Mouse (Mus musculus): ENCODE data around the gene Zic2.
"Not testable (repeated sequence)": the region's sequence is repeated elsewhere in the genome, so short reads cannot be mapped to it uniquely, and the experiment has no call there.

The Zic2 gene

DNA sequence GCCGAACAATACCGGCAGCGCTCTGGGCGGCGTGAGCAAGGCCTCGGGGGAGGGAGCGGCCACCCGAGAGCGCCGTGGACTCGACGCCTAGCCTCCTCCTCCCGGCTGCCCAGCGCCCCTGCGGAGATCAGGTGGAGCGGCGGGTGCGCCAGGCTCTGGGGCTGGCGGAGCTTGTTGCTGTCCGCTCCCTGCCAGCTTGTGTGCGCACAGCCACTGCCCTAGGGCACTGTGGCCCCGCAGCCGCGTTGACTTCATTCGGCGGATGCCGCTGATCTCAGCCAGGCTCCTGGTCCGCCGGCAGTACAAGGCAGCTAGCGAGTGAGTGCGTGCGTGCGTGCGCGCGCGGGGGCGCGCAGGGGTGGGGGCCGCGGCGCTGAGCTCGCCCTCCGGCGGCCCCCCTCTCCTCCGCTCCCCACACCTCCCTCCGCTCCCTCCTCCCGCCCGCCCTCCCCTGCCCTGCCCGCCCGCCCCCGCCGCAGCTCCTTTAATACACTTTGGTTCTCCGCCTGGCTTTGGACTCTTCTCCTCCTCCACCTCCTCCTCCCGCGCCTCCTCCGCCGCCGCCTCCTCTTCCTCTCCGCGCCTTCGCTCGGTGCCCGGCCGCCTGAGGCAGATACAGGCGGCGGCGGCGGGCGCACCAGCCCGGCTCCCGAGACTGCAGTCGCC is at the start of gene Zic2:
TSS of gene Zic2 (plus strand) at position 545 of the 666 bp plus-strand sequence.
- peak; percentile 50 to 67 for DNase-seq (ENCODE audit: low spot score in 2 of 2)

DNA sequence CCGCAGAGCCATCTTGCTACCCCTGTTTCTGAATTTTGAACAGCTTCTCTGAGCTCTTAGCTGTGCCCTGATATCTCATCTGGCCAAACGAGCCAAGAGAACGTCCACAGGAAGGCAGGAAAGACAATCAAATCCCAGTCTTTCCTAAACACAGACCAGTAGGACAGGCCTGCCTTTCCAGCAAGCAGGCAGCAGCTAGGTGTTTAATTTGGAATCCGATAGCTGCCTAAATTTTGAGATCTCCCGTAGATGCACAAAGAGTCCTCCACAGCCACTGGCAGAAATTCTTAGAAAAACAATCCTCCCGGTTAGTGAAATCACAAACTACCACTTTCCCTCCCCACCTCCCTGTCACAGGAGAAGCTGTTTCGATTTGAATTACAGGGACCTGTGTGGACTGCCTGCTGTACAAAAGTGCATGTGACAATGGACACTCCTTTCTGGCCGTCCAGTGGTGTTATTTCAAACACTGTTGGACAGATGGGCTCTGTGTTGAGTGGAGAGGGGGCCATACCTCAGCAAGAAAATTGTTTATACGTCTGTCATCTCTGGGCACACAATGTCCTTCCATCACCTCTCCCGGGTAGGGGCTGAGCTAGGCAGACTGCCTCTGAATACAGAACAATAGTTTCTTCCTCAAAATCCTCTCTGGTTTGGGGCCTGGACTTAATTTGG is 48.6 kb upstream of the Zic2 start:
- DNase-seq (ENCODE audit: low spot score in 2 of 2), result no peak

DNA sequence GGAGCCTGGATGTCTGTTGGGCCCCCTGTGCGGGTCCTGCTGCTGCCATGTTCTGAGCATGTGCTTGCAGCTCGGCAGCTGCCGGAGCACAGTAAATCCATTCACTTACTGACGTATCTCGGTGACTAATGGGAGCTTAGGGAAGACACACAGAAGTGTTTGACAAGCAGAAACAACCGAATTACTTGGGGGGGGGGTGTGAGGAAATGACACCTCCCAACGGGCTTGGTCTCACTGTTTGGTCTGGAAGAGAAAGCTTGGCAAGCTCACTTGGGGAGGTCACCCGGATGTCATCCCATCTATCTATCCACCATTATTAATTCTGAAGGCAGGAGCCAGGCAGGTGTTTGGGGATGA is 48.1 kb upstream of the Zic2 start:
- DNase-seq (ENCODE audit: low spot score in 2 of 2), result no peak

DNA sequence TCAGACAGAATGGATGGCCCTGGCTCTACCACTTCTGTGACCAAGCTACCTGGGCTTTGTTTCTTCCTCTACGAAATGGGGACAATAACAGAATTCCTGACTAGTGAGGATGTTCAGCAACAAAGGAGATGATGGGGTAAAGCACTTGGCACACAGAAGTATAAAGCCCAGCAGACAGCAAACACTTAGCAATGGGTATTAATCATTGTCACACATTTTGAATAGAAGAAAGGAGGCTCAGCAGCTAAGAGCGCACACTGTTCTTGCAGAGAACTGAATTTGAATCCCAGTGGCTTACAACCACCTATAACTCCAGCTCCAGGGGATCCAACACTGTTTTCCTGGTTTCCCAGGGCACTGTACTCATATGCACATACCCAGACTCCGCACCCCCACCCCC is 47.6 kb upstream of the Zic2 start:
- no peak for DNase-seq (ENCODE audit: low spot score in 2 of 2)

DNA sequence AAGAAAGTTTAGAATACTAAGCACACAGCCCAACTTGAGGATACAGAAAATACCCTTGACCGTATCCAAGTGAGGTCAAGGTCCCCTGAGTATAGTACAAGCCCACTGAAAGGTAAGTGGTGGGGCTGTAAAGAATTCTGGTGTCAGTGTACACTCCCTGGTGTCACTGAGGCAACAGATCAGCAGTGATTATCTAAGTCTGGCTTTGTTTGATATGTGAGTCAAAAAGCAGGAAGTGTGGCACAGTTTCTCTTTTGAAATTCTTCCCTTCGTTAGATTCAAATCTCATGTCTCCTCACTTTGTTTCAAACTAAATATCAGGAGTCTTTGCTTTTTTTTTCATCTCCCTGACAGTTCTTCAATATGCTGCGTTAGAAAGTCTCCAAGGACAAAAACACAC is 42.7 kb upstream of the Zic2 start:
- no peak for DNase-seq (ENCODE audit: low spot score in 2 of 2)

DNA sequence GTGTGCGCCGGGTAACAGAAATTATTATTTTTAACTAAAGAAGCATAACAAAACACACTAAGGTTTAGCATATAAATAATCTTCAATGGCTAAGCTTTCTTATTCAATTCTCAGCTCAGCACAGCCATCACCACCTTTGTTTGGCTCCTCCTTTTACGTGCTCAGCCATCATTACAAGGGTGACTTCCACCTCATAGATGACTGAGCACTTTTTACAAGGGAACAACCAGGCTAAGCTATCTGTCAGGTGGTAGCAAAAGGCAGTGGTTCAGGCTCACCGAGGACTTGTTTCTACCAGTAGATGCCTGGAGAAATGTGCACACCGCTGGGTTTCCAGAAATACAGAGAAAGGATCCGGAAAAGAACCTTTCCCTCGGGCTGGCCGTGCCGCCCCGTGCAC is 41.2 kb upstream of the Zic2 start:
- no peak for DNase-seq (ENCODE audit: low spot score in 2 of 2)

DNA sequence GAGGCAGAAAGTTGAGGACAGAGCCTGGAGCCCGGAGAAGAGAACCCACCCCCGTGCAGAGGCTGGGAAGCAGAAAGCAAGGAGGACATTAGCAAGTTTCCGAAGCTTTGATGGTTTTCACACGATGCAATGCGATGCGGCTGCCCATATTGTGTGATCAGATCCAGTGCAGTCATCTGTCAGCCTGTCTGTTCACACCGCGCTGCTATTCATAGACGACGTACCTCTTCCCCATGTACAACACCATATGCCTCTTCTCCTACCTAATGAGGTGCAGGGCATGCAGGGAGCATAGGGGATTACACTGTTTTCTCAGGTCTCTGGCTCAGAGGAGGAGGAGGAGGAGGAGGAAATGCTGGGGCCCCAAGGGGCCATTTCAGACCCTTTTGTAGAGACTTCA is 38.4 kb upstream of the Zic2 start:
- no peak for DNase-seq (ENCODE audit: low spot score in 2 of 2)

DNA sequence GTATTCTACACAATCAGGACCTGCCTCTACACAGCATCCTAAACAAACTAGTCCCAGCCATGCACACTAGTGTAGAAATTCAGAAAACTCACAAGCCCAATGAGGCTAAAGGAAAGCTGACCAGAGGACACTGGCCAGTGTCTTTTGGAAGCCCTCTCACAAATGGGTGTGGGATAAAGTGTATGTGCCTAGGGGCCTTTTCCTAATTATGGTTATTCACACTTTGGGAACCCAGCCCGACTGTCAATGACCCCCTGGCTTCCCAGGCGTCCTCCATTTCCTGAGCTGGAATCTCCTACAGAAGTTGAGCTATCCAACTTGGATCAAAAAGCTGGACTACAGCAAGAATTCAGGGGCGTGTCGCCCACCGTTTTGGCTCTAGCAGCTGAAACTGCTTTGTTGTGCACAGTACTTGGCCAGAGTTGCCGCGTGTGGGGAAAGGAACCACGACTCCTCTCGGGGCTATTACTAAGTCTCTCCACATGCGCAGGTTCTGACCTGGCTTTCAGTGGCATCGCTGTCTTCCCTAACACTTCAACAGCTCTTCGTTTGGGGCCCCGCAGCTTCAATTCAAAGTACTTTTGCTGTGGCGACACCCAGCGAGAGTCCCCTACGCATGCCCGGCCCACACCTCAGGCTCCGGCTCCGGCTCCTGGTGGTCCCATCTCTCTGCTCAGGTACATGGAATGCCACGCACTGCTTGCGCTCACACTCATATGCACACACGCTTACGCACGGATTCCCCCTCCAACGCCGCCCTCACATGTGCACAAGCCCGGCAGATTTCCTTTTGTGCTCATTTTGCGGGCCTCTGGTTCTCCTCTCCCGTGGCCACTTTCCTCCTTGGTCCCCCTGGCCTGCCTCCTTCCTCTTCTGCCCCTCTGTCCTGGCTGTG is 25.4 kb upstream of the Zic2 start:
- DNase-seq (ENCODE audit: low spot score in 2 of 2), result no peak

DNA sequence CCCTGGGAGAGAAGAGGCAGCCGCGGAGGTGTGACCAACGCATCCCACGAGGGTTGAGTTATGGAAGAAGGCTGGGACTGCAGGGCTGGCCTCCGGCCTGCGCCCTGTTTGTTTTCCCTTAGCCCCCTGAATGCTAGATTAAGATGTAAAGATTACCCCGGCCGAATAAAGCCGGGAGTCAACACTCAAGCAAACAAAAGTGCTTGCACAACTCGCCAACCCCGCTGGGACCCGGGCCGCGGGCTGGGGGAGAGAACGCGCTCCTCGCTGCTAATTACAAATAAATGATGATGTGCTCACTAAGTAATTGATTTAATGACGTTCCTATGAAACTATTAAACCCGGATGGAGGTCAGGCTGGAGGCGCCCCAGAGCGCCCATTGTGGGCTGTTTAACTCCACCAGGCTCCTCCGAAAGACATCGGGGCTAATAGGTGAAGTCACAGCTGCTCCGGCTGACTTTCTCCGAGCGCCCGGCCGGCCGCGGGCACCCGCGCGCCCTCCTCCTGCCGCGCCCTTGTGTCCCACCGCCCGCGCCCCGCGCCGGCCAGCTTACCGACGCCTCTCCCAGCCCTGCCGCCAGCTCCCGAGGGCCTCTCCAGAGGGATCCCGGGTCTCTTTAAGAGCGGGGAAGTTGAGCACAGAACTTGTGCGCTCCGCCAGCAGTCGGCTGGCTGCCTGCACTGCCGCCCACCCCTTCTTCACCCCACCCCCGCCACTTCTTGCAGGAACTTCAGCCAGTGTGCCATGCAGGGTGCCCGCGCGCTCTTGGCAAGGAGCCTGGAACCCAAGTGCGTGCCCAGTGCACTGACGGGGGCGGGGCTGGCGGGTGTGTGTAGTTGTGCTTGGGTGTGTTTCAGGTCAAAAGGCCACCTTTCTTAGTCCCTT is 24.5 kb upstream of the Zic2 start, which contains the start of gene Gm5089:
TSS of gene Gm5089 (minus strand) at position 620 of the 887 bp plus-strand sequence.
- DNase-seq (ENCODE audit: low spot score in 2 of 2), result no peak

DNA sequence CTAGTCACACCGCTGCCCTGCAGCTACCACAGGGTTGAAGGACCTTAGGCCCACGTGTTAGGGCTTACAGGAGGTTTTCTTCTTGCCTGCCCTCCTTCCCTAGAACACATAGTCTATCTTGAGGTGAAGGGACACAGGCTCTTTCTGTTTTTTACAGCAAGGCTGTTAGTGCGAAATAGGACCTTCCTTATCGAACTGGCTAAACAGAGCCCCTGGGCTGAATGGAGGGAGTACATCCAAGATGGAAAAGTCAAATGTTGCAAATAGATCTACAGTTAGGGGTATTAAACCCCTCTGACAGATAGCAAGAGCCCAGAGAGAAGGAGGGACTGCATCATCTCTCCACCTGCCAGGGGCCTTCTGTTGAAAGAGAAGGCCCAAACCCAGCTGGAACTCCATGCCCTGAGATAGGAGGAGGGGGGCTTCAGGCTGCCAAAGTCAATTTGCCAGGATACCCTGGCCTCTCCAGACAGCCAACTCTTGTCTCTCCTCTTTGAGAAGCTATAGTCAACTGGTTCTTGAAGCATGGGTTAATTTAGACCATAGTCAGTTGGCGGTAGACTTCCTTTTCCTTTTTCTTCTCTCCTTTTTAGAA is 23.6 kb upstream of the Zic2 start:
- no peak for DNase-seq (ENCODE audit: low spot score in 2 of 2)

DNA sequence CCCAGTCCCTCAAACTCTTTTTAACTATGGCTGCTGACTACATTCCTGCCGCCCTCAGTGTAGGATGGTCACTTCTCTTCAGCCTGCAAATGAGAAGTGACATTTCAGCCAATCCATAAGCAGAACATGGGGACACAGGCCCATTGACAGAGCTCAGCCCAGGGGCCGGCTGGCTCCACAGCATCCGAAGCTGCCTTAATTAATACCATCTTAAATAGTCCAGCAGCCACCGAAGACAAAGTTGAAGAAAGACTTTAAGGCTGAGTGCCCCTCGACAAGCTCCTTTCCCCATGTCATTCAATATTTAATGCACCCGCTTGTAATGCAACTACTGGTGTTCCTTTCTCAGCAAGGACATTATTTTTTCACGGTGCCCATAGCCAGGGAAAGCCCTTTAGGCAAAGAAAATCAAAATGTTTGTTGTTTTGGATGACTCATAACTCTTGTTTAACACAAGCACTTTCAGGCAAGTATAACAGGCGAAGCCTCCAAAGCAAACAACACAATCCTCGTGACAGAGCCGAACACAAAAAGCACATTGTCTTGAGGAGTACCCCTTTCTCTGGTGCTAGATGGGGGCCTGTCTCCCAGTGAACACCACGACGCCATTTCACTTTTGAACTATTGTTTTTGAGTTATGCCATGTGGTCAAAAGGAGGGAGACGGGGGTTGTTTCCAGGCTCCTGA is 22.4 kb upstream of the Zic2 start:
- no peak for DNase-seq (ENCODE audit: low spot score in 2 of 2)

DNA sequence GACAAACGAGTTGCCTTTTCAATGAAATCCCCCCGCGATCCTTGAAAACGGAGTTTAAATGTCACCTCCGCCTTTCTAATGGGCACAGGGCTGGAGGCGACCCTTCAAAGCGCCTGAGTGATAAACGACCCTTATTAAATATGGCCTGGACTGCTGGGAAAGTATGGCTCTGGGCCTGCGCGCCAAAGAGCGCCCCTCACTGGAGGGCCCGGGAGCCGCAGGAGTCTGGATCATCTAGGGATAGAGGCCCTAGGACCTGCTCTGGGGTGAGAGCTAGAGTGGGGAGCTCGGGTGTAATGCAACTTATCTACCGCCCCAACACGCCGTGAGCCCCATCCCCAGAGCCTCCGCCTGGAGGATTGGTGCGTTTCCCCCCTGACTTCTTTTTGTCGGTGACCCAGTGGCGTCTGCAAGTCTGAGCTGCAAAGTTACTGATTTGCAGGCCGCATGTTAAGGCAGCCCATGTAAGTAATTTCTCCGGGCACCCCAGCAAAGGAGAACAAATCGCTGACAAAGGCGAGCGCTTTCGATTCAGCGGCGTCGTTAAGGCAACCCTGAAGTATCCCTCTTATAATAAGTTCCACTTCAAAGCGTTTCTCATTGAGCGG is 21.7 kb upstream of the Zic2 start:
- peak in 1 of 2 experiments; percentile 34 for DNase-seq (ENCODE audit: low spot score in 2 of 2)

DNA sequence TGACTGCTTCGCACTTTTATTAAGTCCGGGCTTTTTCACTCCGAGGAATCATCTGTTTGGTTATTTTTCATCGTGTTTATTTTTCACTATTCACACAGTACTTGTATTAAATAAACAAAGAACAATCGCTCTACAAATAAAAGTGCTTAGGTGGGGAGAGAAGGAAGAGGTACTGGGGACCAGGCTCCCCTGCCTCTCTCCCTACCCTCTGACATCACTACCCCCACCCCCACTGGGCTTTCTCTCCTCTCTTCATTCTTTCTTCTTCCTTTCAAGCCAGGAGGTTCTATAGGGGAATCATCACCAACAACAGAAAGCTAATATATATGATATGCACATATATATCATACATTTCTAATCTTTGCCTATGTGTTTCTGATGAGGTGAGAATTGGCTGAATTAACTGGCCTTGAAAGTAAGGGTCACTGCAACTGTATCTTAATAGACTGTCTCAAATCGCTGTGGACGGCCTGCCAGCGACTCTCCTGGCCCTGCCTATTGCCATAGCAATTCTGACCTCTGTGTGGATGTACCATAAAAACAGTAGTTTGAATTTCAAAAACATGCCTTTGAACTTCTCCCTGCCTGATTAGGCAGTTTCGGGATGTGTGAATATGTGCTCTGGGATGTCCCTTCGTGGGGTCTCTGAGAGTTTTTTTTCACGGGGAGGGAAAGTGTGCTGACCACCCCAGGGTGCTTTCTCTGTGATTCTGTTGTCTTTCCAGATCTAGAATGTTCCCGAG is 21.1 kb upstream of the Zic2 start:
- DNase-seq (ENCODE audit: low spot score in 2 of 2), result no peak

DNA sequence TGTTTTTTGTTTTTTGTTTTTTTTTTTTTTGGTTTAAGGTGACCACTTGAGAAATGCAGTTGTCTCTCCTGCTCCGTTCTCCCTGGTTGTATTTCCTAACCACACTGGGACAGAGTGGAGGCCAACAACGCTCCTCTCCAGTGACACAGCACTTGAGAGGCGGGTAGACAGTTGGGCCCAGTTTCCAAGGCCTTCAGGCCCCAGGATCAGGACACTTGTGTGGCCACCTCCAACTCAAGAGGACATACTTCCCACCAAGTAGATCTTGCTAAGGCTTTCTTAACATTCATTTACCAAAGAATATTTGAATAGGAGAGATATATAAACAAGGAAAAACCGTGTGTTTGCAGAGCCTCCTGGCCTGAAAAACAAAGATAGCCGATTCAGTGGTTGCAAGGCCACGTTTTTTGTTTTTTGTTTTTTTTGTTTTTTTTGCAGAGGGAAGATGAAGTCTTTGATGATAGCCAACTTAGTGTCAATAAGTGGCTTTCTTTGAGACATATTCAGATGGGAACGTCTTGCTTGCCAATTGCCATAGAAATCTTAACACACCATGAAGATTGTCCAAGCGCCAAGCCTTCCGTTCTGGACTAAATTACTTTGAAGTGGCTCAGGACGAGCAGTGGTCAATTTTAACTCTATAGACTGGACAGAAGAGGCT is 20.2 kb upstream of the Zic2 start:
- DNase-seq (ENCODE audit: low spot score in 2 of 2), result no peak

DNA sequence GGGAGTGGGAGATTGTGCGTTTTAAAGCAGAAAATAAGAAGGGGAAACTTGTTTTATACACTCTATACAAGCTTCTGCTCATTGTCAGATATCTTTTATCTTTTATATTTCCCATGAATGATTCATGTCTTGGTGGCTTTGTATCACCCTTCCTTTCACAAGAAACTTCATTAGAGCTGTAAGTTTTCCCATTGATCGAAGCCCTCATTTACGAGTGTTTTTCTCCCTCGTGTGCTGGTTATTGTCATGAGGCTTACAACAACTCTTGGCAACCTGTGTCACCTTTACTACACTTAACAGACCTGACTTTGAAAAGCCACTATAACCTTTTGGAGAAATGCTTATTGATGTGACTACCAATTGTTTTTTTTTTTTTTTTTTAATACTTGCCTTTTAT is 19.7 kb upstream of the Zic2 start:
- no peak for DNase-seq (ENCODE audit: low spot score in 2 of 2)

DNA sequence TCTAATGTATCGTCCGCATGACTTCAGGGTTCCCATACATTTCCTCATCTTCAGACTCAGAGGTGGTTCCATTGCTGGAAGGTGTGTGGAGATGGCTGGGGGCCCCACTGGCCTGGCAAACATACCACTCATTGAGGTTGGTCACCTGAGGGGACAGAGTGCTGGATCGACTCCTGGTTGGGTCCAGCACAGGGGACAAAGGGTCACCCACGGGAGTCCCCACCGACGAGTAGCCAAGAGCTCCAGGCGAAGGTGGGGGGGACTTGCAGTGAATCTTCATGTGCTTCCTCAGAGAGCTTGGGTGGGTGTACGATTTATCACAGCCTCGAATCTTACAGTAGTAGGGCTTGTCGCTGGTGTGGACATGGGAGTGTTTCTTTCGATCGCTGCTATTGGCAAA is 15.9 kb upstream of the Zic2 start:
- not testable (repeated sequence) for DNase-seq (ENCODE audit: low spot score in 2 of 2)

DNA sequence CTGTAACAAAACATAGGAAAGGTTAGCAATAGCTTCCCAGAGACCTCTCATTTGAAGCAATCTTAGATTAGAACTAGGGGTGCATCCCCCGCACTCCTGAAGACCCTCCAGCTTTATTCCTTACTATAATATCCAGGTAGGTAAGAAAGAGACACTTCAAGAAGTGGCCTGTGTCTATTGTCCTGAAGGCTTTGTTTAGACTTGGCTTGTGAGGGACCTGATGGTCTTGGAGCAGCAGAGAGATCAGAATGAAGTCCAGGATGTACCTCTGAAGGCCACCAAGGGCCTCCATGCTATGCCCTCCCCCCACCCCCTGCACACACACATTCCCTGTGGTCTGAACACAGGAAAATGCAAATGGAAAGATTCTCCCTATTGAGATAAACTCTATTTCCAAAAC is 15.5 kb upstream of the Zic2 start:
- no peak for DNase-seq (ENCODE audit: low spot score in 2 of 2)

DNA sequence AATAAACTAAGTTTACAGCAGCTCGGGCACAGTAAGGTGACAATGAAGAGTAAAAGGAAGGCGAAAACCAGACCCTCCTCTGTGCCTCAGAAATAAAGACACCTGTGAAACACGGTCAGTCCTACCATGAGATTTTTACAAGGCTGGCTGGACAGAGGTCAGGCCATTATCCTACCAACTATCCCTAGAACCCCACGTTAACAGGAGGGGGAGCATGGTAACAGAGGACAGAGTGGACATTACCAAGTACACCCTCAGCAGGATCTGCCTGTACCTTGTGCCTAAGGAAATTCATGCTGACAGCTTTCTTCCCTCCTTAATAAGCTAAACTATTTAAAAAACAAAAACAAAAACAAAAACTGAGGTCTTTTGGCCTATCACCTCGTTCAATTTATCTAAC is 15.0 kb upstream of the Zic2 start:
- no peak for DNase-seq (ENCODE audit: low spot score in 2 of 2)

DNA sequence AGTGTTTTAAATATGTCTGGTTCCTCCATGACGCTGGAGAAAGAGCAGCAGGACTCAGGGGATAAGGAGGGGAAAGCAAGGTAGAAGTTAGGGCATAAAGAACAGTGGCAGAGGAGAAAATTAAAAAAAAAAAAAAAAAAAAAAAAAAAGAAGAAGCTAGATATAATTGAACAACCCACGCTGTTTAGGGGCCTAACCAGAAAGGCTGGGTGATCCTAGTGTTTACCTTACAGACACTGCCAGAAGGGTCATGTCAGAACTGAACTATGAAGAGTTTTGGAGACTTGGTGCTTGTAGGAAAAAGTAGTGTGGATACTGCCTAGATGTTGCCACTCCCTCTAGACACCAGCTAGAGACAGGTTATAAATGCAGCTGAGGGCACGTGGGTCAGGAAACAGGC is 13.7 kb upstream of the Zic2 start:
- DNase-seq (ENCODE audit: low spot score in 2 of 2), result no peak
